Mouse (Mus musculus) B cell, adult 2 months (primary cell): ENCODE data around the gene Mybbp1a.

Experiments used
- DNase-seq, 2 experiments: peaks; one replicate each; pipeline ENCODE4 v3.0.0; 2022

Gene Mybbp1a

GRCm38 (mm10) chr11:72440965-72441664, at the start of gene Mybbp1a:
Gene Mybbp1a, plus strand, starts transcription at chr11:72441355.
- DNase-seq = peak; percentile 99

- DNase-seq = no peak
Measured at GRCm38 (mm10) chr11:72393243-72393642, 47.9 kb upstream of the Mybbp1a start.

- no peak for DNase-seq
Measured at GRCm38 (mm10) chr11:72393669-72394068, 47.5 kb upstream of the Mybbp1a start.

GRCm38 (mm10) chr11:72394694-72395093, 46.5 kb upstream of the Mybbp1a start:
- no peak for DNase-seq

- DNase-seq = no peak
Measured at GRCm38 (mm10) chr11:72395652-72396051, 45.5 kb upstream of the Mybbp1a start.

GRCm38 (mm10) chr11:72396621-72397020, 44.5 kb upstream of the Mybbp1a start:
- no peak for DNase-seq

GRCm38 (mm10) chr11:72397072-72397471, 44.1 kb upstream of the Mybbp1a start:
- no peak for DNase-seq

- no peak for DNase-seq
Measured at GRCm38 (mm10) chr11:72397811-72398525, 43.2 kb upstream of the Mybbp1a start.

- DNase-seq = no peak
Measured at GRCm38 (mm10) chr11:72401068-72401467, 40.1 kb upstream of the Mybbp1a start.

- DNase-seq = no peak
Measured at GRCm38 (mm10) chr11:72402017-72402416, 39.1 kb upstream of the Mybbp1a start.

GRCm38 (mm10) chr11:72402969-72403368, 38.2 kb upstream of the Mybbp1a start:
- no peak for DNase-seq

- DNase-seq = no peak
Measured at GRCm38 (mm10) chr11:72405532-72405931, 35.6 kb upstream of the Mybbp1a start.

- no peak for DNase-seq
Measured at GRCm38 (mm10) chr11:72406079-72406675, 35.0 kb upstream of the Mybbp1a start.

- DNase-seq = no peak
Measured at GRCm38 (mm10) chr11:72407081-72407480, 34.1 kb upstream of the Mybbp1a start.

GRCm38 (mm10) chr11:72407574-72407973, 33.6 kb upstream of the Mybbp1a start:
- DNase-seq = no peak

GRCm38 (mm10) chr11:72408451-72409170, 32.5 kb upstream of the Mybbp1a start:
- no peak for DNase-seq

- no peak for DNase-seq
Measured at GRCm38 (mm10) chr11:72409649-72410385, 31.3 kb upstream of the Mybbp1a start.

- peak in 1 of 2 experiments; percentile 21 for DNase-seq
Measured at GRCm38 (mm10) chr11:72410521-72411092, 30.5 kb upstream of the Mybbp1a start.

- DNase-seq = peak; percentile 62 to 66
Measured at GRCm38 (mm10) chr11:72411093-72411921, 29.8 kb upstream of the Mybbp1a start, which contains the start of gene Smtnl2. Gene Smtnl2, minus strand, starts transcription at chr11:72411713.

GRCm38 (mm10) chr11:72411945-72412344, 29.2 kb upstream of the Mybbp1a start:
- DNase-seq = no peak

- no peak for DNase-seq
Measured at GRCm38 (mm10) chr11:72413016-72413415, 28.1 kb upstream of the Mybbp1a start.
